Mouse (Mus musculus): ENCODE results near the gene Cpeb3. TPM values are rescaled to one million over a fixed set of nuclear protein-coding genes. Genes with fewer than 3 reads are reported as not detected.
"Not testable (repeated sequence)": the region's sequence is repeated elsewhere in the genome, so short reads cannot be mapped to it uniquely, and the experiment has no call there.

Gene Cpeb3
- total RNA-seq, 1 experiment from 2014 or later, result 31.9 TPM

DNA sequence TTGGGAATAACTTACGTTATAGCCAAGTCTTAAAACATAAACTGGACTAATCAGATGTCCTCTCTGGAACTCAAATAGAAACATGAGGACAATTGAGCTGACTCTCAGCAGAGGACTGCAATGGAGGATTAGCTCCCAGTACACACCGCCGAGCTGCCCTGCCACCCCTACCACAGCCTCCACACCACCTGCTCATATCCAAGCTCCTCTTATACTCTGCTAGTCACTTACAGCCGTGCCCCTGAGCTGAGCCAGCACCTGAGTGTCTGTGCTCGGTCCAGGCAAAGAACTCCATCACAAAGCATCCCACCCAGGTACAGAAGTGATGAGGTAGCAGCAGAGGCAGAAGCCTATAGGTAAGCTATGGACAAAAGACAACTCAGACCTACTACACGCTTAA lies 129.2 kb downstream of the Cpeb3 start:
- DNase-seq, result no peak

DNA sequence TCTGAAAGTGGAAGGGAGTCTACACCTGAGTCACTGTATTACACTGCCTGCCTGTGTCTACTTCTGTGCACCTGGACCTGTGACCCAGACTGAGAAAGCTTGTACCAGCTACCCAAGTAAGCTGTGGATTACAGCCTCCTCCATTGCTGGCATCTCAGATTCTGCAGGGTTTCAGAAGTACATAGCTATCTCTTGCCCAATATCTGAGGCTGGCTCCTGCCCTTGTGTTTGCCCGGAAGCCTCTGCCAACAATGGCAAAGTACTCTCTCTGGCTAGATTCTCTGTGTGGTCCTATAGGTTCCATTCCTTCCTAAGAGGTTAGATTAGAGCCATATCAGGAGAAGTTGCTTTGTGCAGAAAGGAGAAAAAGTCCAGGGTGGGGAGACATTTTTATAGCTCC lies 129.8 kb downstream of the Cpeb3 start:
- peak; percentile 7 for DNase-seq

DNA sequence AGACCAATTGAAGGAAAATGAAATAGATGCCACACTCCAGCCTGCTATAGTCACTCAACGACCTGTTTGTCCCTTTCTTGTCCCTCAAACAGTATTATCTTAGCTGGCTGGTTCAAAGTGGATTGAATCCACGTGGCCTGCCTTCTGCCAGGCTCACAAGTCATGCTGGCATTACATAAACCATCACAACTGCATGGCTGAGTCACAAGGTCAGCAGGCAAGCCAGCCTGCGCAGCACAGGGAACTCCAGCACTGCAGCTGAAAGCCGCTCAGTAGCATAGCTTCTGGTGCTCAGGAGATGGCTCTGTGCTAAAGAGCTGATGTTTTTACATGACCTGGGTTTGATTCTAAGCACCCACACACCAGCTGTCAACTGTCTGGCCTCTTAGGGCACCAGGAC lies 130.3 kb downstream of the Cpeb3 start:
- peak; percentile 67 for DNase-seq

DNA sequence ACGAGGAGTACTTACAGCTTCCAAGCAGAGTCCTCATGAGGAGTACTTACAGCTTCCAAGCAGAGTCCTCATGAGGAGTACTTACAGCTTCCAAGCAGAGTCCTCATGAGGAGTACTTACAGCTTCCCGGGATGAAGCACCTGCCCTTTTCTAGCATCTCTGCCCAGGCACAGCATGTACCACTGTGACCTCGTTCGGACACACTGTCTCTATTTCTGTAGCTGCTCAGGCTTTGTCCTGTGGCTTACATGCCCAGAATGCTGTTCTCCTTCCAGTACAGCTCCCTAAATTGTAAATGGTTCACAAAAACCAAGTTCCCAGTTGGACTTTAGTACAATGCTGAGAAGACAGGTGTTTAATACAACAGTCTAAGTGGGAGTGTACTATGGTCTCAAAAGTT lies 131.1 kb downstream of the Cpeb3 start:
- DNase-seq, result not testable (repeated sequence)

DNA sequence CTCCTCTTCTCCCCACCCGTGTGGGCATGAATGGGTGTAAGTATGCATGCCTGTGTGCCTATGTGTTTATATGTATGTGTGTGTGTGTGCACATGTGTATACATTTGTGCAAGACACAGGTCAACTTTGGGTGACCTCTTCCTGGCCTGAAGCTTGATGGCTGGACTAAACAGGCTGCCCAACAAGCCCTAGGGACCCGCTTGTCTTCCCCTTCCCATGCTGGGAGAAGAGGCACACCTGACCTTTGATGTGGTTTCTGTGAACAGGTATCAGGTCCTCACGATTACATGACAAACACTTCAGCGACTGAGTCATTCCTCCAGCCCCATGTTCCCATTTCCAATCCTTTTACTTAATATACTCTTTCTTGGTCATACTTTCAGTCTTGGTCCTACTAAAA lies 131.8 kb downstream of the Cpeb3 start:
- DNase-seq, result no peak

DNA sequence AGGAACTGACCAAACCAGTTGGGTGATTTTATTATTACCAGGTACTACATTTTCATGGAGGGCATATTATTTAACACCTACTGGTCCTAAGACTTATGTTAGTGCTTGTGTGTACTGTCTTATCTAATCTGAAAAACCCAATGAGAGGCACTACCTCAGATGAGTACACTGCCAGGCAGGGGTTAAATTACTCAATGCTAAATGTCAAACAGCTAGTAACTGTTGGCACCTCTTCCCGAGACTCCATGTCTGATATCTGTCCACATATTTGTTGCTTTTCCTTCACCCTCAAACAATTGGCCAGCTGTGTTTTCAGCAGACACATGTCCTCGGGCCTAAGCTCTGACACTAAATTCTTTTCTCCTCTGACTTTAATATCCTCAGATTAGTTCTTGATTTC lies 132.3 kb downstream of the Cpeb3 start:
- DNase-seq, result no peak

DNA sequence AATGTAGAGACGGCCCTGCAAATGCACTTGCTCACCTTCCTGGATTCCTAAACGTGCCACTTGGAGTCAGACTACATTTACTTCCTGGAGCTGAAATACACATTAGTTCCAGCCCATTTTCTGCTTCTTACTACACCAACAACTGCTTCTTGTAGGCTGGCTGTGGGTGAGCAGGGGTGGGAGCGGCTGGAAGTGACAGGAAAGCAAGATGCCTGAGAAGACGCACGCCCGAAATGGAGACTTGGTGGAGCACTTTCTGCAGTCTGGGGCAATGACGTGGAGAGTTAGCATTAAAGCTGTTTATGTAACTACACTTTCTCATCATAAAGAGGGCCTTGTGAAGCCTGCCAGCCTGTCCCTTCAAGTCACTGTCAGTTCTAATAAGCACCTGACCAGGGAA lies 132.7 kb downstream of the Cpeb3 start:
- no peak for DNase-seq

DNA sequence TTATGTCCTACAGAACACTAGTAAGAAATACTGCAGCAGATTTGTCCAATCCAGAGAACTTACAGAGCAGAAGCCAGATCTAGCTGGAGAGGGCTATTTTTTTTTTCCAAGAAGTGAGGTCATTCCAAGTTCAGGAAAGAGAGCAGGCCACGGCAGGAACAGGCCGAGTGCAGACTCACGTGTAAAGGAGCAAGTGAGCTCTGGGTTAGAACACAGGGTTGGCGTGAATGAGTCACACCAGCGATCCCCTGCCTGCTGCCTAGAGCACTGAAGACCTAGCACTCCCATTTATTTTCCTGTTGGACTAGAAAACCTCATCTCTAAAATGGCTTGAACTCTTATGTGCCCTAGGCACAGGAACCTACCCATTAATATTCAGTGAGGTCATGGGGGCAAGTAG lies 133.7 kb downstream of the Cpeb3 start:
- peak; percentile 18 for DNase-seq

DNA sequence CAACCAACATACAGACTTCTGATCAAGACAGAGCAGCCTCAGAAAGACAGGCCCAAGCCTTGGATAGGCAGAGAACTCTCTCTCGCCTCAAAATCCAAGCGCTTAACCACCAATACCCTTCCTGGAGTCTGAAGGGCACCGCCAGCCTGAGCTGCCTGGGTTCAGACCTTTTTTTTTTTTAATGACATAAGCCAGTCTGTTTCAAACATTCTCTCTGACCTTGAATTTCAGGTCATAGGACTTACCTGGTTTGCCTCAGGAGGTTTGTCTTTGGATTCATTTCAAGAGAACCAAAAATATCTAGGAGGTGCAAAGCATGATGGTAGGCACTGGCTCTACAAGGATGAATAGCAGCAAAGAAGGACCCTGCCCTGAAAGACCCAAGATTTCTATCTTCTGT lies 134.1 kb downstream of the Cpeb3 start:
- no peak for DNase-seq

DNA sequence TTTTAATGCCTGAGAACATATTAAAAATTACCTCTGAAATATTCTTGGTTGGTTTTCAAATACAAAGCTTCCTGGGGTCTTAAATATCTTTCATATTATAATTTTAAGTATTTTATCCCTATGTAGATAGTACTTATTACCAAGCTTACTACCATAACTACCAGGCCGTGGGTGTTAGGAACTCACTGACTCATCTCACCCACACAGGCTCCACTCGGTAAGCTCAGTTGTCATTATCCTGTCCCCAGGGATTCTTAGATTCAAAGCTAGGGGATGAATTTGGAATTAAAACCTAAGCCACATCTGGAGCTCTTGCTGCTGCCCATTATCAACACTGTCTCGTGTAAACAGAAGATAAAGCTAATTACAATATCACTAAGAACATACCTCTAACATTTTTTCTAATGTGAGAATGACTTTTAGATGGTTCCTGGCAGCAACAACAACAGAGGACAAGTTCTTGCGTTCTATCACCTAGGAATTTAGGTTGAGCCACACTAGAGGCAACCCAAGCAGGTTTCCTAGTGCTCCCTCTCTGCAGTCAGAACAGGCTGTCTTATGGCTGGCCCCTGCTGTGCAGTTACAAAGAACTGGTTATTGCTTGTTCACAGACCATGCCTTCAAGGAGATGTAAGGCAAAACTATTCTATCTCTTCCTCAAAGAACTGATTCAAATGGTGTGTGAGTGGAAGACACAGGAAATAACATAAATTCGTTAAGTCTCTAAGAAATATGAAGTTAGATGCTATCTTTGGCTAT lies 135.4 kb downstream of the Cpeb3 start:
- no peak for DNase-seq

DNA sequence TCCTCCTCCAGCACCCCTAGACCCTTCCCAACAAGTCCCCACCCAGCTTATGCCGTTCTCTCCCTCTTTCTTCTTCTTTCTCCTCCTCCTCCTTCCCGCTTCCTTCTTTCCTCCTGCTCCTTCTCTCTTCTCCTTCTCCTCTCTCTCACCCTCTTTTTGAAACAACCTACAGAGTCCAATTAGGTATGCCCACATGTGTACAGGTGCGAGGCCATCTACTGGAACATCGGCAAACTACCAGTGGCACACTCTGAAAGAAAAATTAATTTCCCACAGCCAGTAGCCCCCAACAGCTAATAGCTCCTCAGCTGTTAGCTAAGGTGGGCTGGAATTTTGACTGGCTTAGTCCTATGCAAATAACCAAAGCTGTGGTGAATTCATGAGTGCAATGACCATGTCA lies 139.2 kb downstream of the Cpeb3 start:
- no peak for DNase-seq

DNA sequence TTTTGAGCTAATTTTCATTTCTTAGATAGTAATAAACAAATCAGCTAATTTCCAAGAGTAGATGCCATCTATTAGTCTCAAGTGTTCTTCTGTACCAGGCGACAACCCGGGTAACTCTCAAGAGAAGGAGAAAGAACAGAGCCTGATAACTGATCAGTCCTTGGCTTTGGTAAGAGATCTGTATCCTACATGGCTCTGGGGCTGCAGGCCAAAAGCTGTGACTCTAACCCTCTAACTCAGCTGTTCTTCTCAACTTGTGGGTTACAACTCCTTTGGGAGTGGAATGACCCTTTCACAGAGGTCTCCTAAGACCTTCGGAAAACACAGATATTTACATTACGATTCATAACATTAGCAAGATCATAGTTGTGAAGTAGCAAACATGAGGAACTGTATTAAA lies 148.3 kb downstream of the Cpeb3 start:
- no peak for DNase-seq

DNA sequence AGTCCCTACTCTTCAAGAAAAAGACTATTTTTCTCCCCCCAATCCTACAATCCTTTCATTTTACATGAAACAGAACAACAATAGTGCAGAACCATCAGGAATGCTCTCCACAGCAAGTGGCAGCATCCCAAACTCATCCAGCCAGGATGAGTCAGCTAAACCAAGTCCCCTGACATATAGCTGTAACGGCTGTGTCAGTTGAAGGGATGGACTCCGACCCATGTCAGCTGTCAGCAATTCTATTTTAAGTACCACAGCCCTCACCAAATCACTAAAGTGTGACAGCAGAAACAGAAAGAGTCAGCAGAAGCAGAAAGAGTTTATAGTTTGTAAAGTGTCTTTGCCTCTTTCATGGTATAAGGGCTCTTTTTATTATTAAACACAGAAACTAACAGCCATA lies 148.8 kb downstream of the Cpeb3 start:
- no peak for DNase-seq

DNA sequence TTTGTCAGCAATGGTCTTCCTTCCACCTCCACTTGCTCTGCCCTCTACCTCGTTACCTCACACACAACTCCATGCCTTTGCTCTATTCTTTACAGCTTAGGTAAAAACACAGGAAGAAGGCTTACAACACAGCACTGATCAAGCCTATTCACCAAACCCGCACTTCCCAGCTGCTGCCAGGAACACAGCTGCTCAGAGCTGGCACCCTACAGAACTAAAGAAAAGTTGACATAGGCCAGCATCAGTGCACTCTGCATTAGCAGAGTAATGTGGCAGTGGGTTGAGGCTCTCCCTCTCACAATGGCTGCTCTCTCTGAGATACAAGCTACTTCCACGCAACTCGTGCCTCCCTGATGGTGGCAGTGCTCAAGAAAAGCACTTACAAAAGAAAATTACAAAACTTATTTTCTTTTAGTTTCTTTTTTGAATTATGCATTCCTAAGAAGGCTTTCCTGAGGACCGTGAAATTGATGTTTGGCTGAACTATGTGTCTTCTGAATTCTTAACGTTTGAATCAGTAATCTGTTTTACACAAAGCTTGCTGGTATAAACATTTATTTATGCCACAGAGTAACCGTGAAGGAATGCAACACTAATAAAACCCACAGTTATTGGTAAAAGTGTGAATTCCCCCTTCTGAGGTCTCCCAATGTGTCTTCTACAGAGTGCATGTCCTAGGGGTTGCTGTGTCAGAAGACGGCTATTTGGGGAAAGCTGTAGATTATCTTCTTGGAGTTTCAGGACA lies 151.1 kb downstream of the Cpeb3 start:
- no peak for DNase-seq

DNA sequence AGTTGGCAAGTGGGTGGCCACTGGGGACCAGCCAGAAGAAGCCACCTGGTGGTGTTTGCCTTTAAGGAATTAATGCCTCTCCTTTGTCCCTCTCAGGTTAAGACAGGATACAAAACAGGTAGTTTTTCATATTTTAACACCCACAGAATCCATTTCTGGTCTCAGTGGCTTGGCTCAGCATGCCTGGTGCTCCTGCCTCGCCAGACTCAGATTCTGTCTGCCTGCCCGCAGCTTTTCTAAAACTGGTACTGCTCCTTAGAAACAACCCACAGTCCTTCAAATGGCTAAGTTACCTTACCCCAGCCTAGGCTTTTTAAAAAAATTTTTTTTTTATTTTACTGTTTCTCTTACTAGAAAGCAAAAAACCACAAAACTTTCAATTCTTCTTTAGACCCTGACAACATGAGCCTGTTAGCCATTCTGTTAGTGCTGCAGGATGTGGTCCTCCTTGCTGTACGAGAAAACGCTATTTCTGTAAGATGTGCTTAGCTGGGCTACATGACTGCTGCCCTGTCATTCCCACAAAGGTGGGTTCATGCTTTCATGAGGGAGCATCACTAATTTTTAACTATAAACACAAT lies 152.3 kb downstream of the Cpeb3 start:
- DNase-seq, result no peak

DNA sequence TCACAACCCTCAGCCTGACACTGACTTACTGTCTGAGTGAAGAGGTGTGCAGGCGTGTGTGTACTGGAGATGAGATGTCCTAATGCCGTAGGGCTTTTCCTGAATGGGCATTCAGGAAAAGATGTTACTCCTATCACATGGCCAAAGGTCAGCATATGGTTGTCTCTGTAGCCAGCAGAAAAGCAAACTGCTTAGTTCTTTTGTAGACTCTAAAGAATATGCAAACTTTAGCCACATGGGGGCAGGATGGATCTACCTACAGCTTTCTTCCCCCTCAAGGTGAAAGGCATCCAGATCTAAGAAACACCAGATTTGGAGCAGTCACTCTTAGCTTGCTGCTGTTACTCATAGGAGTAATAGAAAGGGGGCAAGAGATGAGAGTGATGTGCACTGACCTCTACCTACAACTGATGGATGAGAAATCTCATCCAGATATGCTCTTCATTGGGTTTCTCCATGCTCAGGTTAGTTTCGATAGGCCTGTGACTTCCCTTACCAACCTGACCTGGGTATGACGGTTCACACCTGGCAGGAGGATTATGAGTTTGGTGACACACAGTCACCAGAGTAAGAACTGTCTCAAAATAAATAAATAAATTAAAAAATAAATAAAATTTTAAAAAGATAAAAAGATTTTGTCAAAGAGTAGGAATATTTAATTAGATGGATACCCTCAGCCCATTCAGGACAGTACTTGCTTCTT lies 157.6 kb downstream of the Cpeb3 start:
- peak; percentile 27 for DNase-seq

DNA sequence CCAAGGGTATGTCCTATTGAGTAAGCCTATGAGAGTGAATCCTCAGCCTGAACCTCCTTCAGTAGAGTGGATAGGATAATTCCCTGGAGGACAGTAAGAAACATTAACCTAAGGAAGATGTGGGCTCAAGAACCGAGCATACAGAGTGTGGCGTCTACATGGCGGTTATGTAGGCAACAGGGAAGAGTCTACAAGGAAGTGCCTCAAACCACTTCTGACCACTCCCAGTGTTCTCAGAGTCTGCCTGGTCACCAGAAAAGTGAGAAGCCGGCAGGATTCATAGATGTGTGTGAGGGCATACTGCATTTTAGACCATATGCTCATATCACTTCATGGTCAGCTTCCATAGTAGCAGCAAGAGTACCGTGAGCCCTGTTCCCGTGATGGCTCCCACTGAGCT lies 159.9 kb downstream of the Cpeb3 start:
- DNase-seq, result no peak

DNA sequence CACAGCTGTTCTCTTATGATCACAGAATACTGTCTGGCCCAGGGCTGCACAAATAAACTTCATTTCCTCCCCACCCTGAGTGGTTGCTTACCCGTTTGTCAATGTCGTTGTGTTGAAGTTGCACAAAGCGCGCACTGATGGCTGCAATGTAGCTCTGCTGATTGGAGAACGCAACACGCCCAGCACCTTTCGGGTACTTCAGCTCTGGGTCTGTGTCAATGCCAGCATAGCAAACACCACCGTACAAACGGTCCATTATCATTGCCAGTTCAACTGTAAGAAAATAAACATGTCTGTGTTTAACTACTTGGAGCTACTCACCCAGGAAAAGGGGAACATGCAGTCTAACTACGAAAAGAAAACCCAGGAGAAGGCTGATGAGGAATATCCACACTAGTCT lies 164.0 kb downstream of the Cpeb3 start:
- DNase-seq, result no peak

DNA sequence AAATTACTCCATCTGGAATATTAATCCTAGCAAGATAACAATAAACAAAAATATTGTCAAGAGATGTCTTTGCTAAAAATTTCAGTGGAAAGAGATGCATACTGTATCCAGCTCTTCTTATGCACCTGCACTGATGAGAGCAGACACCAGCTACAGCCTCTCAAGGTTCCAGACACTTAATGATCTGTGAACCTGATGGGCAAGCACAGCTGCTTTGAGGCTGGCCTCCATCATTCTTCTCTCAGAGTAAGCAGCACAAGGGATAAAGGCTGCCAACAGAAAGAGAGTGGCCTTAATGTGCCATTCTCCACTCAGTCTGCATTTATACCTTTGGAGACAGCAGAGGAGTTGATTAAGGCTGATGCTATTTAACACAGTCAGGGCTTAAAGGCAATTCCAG lies 167.5 kb downstream of the Cpeb3 start:
- no peak for DNase-seq

DNA sequence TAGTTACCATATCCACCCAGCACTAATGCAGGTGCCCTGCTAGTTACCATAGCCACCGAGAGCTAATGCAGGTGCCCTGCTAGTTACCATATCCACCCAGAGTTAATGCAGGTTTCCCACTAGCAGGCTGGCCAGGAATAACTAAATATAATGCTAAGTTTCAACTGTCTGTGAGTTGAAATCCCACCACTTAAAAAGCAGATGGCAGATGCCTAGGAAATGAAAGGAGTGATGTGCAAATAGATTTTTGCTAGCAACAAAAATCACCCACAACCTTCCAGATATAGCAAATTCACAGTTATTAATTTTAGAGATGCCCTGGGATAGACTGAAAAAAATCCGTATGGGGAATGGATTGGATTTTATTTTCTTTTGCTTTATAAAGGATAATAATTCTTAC lies 176.0 kb downstream of the Cpeb3 start:
- DNase-seq, result no peak

DNA sequence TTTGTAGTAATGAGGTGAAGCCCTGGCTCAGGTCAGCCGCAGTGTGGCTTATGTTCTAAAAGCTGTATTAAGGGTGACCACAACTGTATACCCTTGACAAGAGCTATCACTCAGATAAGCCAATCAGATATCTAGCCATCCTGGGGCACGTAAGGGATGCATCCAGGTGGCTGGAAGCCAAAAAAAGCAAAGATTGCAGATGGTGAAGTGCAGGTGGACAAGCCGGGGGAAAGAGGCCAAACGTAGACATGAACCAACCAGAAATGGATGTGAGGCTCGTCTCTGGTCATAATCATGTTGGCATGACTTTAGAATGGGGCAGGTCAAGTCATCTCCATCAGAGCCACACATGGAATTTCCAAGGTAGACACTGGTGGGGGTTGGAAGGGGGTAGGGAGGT lies 177.0 kb downstream of the Cpeb3 start:
- DNase-seq, result no peak

DNA sequence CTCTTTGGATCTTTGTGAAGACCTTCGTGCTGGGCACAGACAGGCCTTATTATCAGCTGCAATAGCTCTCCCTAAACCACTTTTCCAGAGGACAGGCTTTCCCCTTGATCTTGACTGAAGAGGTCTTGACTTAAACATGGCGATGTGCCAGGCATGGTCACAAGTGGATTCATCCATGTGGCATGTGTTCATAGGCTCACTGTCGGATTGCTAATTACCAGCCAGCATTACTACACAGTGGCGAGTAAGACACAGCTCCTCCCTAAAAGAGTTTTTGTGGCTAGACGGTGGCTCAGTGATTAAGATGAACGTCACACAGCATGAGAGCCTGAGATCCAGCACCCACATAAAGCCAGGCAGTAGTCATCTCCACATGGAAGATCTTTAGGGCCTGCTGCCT lies 178.6 kb downstream of the Cpeb3 start:
- DNase-seq, result no peak

DNA sequence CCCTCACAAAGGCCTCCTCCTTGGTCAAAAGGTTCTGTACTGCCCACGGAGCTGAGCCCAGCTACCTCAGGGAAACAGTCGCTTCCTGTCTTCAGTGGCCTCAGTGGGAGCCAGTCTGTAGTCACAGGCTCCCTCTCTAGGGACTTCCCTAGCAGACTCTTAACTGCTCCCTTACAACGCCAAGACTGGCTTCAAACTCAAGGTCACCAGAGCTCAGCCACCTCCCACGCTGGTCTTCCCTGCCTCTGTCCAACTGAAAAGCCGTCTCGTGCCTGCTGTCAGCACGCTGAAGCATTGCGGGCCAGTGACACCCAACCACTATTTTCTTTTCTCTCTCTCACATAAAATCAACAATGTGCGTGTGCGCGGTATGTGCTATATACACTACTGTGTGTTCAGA lies 182.0 kb downstream of the Cpeb3 start:
- DNase-seq, result peak; percentile 24
